Mouse (Mus musculus): ENCODE data around the gene Masp1. TPM values are rescaled to one million over a fixed set of nuclear protein-coding genes. Genes with fewer than 3 reads are reported as not detected.

Gene Masp1
- polyA plus RNA-seq, 1 experiment: 2.6 TPM

- no peaks in the 10 kb centered on the region for H3K4me1 ChIP-seq (ENCODE audit: control insufficient read depth, insufficient read depth, low read length)
Measured at GRCm38 (mm10) chr16:23449946-23450345, 70.7 kb downstream of the Masp1 start.

DNA sequence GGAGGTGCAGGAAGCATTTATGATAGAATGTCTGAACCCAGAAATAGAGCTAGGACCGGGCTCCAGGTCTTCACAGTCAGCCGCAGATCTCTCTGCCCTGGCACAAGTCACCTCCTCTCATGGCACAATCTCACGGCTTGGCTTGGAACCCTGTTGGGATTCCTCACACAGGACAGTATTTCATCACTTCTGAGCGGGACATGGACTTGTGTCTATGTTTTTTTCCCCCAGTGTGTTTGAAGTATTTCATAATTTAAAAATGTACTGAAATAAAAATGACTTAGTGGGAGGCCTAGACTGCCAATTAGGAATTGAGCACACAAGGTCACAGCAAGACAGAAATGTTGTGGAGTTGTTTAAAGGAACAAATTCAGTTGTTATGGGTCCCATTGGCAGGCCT is 76.4 kb downstream of the Masp1 start:
- Histone ChIP-seq H3K4me3 (ENCODE audit: insufficient read depth, low read depth, low read length) (no peak overlapping the region), H3K4me1 (ENCODE audit: control insufficient read depth, insufficient read depth, low read length) (no peaks in the 10 kb centered on the region), H3K27me3 (replicated peaks; ENCODE audit: control insufficient read depth, insufficient read depth, low read length) (no peaks in the 10 kb centered on the region), H3K27ac (ENCODE audit: insufficient read depth, low read depth, low read length) (no peak overlapping the region), H3K36me3 (ENCODE audit: control insufficient read depth, insufficient read depth, low read length) (no peaks in the 10 kb centered on the region)
- TF ChIP-seq CTCF (conservative IDR thresholded peaks at IDR 0.05; ENCODE audit: insufficient read depth, insufficient read length, low read depth, low read length) (no peak), POLR2A (IDR thresholded peaks at IDR 0.05; ENCODE audit: low read depth, low read length) (no peak)
- WGBS: 73% methylated on average over 4 of the region's 4 CpGs
- peak; percentile 21 for DNase-seq

More at GRCm38 (mm10) chr16:23449946-23450345, 70.7 kb downstream of the Masp1 start:
- H3K4me3 ChIP-seq (ENCODE audit: insufficient read depth, low read depth, low read length): no peak overlapping the region
- TF ChIP-seq CTCF (conservative IDR thresholded peaks at IDR 0.05; ENCODE audit: insufficient read depth, insufficient read length, low read depth, low read length) (no peak), POLR2A (IDR thresholded peaks at IDR 0.05; ENCODE audit: low read depth, low read length) (no peak)
- WGBS: 84% methylated on average over 2 of the region's 2 CpGs
- H3K27me3 ChIP-seq (replicated peaks; ENCODE audit: control insufficient read depth, insufficient read depth, low read length): no peaks in the 10 kb centered on the region
- H3K27ac ChIP-seq (ENCODE audit: insufficient read depth, low read depth, low read length): no peak overlapping the region
- DNase-seq: no peak
- H3K36me3 ChIP-seq (ENCODE audit: control insufficient read depth, insufficient read depth, low read length): no peaks in the 10 kb centered on the region

GRCm38 (mm10) chr16:23437404-23438166 is 83.0 kb downstream of the Masp1 start:
- no peaks in the 10 kb centered on the region for H3K36me3 ChIP-seq (ENCODE audit: control insufficient read depth, insufficient read depth, low read length)
- no peaks in the 10 kb centered on the region for H3K27me3 ChIP-seq (replicated peaks; ENCODE audit: control insufficient read depth, insufficient read depth, low read length)
- peak; percentile 27 for DNase-seq
- H3K4me3 ChIP-seq (ENCODE audit: insufficient read depth, low read depth, low read length): no peak overlapping the region
- H3K27ac ChIP-seq (ENCODE audit: insufficient read depth, low read depth, low read length): no peak overlapping the region
- WGBS: 39% methylated on average over 12 of the region's 12 CpGs
- TF ChIP-seq CTCF (conservative IDR thresholded peaks at IDR 0.05; ENCODE audit: insufficient read depth, insufficient read length, low read depth, low read length): peak; percentile 63
- no peak for TF ChIP-seq POLR2A (IDR thresholded peaks at IDR 0.05; ENCODE audit: low read depth, low read length)
- H3K4me1 ChIP-seq (ENCODE audit: control insufficient read depth, insufficient read depth, low read length): no peaks in the 10 kb centered on the region

- DNase-seq: no peak
- no peaks in the 10 kb centered on the region for H3K27me3 ChIP-seq (replicated peaks; ENCODE audit: control insufficient read depth, insufficient read depth, low read length)
- TF ChIP-seq CTCF (conservative IDR thresholded peaks at IDR 0.05; ENCODE audit: insufficient read depth, insufficient read length, low read depth, low read length) (no peak), POLR2A (IDR thresholded peaks at IDR 0.05; ENCODE audit: low read depth, low read length) (no peak)
- H3K4me1 ChIP-seq (ENCODE audit: control insufficient read depth, insufficient read depth, low read length): no peaks in the 10 kb centered on the region
- no peaks in the 10 kb centered on the region for H3K36me3 ChIP-seq (ENCODE audit: control insufficient read depth, insufficient read depth, low read length)
- no peak overlapping the region for H3K4me3 ChIP-seq (ENCODE audit: insufficient read depth, low read depth, low read length)
- 74% methylated on average over 8 of the region's 8 CpGs for WGBS
- H3K27ac ChIP-seq (ENCODE audit: insufficient read depth, low read depth, low read length): no peak overlapping the region
Measured at GRCm38 (mm10) chr16:23429991-23430390, 90.6 kb downstream of the Masp1 start.

DNA sequence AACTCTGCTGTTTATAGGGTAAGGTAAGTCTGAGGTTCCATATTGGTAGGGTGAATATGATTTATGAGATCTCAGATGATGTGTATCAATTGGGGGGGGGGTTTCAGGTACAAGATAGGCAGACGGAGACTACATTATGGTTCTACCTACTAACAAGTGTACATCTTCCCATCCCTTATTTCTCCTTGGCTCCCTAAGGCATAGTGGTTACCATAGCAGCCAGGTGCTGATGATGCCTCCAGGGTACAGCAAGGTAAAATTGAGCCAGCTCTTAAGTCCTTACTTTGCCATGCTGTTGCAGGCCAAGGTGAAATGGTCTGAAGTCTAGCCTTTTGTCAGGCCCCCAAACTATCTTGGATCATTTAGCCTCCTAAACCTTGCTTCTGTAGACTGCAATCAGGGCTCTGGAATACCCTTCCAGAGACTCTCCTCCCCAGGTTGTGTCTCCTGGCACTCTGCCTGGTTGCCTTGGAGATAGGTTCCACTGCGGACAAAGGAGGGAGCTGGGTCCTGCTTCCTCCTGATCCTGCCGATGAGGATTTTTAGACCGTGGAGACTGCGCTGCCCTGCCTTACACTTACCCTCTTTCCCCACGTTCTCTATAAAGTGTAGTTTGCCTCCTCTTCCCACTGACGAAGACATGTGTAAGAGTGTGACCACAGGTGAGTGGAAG is 91.8 kb downstream of the Masp1 start, which contains the start of gene Rtp1:
Gene Rtp1 (plus strand): TSS at position 487 of the 673 bp plus-strand sequence.
- Histone ChIP-seq H3K4me1 (ENCODE audit: control insufficient read depth, insufficient read depth, low read length) (no peaks in the 10 kb centered on the region), H3K27me3 (replicated peaks; ENCODE audit: control insufficient read depth, insufficient read depth, low read length) (no peaks in the 10 kb centered on the region), H3K27ac (ENCODE audit: insufficient read depth, low read depth, low read length) (no peak within 1 kb of the TSS), H3K4me3 (ENCODE audit: insufficient read depth, low read depth, low read length) (no peak within 1 kb of the TSS), H3K36me3 (ENCODE audit: control insufficient read depth, insufficient read depth, low read length) (no peaks in the 10 kb centered on the region)
- DNase-seq: no peak
- 71% methylated on average over 7 of the region's 7 CpGs for WGBS
- TF ChIP-seq POLR2A (IDR thresholded peaks at IDR 0.05; ENCODE audit: low read depth, low read length) (no peak), CTCF (conservative IDR thresholded peaks at IDR 0.05; ENCODE audit: insufficient read depth, insufficient read length, low read depth, low read length) (no peak)

DNA sequence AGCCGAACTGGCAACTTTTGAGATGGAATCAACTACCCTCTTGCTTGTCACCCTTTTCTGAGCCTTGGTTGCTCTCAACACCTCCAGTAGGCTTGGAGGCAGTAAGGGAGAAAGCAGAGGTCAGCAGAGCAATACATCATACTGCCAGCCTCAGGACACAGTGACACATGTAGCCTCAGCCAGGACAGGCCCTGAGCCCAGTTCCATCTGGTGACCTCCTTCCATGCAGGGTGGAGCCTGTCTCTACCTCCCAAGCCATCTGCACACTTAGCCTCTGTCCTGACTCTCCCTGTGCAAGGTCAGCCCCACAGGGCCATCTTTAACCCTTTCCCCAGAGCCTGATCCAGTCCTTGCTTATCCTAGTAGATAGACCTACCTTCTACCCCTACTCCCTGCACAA is 92.9 kb downstream of the Masp1 start:
- no peak overlapping the region for H3K4me3 ChIP-seq (ENCODE audit: insufficient read depth, low read depth, low read length)
- 81% methylated on average over 1 of the region's 1 CpGs for WGBS
- H3K27me3 ChIP-seq (replicated peaks; ENCODE audit: control insufficient read depth, insufficient read depth, low read length): no peaks in the 10 kb centered on the region
- H3K27ac ChIP-seq (ENCODE audit: insufficient read depth, low read depth, low read length): no peak overlapping the region
- no peak for TF ChIP-seq POLR2A (IDR thresholded peaks at IDR 0.05; ENCODE audit: low read depth, low read length)
- no peak for TF ChIP-seq CTCF (conservative IDR thresholded peaks at IDR 0.05; ENCODE audit: insufficient read depth, insufficient read length, low read depth, low read length)
- DNase-seq: no peak
- H3K4me1 ChIP-seq (ENCODE audit: control insufficient read depth, insufficient read depth, low read length): no peaks in the 10 kb centered on the region
- H3K36me3 ChIP-seq (ENCODE audit: control insufficient read depth, insufficient read depth, low read length): no peaks in the 10 kb centered on the region

GRCm38 (mm10) chr16:23423825-23424224 is 96.8 kb downstream of the Masp1 start:
- no peaks in the 10 kb centered on the region for H3K27me3 ChIP-seq (replicated peaks; ENCODE audit: control insufficient read depth, insufficient read depth, low read length)
- WGBS: 53% methylated on average over 5 of the region's 5 CpGs
- DNase-seq: peak; percentile 9
- H3K27ac ChIP-seq (ENCODE audit: insufficient read depth, low read depth, low read length): peak overlapping the region; percentile 13; the same call in 1 of the 2 replicates
- TF ChIP-seq POLR2A (IDR thresholded peaks at IDR 0.05; ENCODE audit: low read depth, low read length): no peak
- TF ChIP-seq CTCF (conservative IDR thresholded peaks at IDR 0.05; ENCODE audit: insufficient read depth, insufficient read length, low read depth, low read length): no peak
- no peaks in the 10 kb centered on the region for H3K36me3 ChIP-seq (ENCODE audit: control insufficient read depth, insufficient read depth, low read length)
- H3K4me1 ChIP-seq (ENCODE audit: control insufficient read depth, insufficient read depth, low read length): peaks cover 4% of the 10 kb centered on the region; the same call in 1 of the 2 replicates
- no peak overlapping the region for H3K4me3 ChIP-seq (ENCODE audit: insufficient read depth, low read depth, low read length)

Measured in kidney, adult 2 months (tissue).